Mouse (Mus musculus) small intestine, adult 2 months (tissue): ENCODE results near the gene Irf2bpl.

ENCODE experiments used
- CTCF ChIP-seq: fragments of 200-500 bp; IDR thresholded peaks from 2 replicates; pipeline ENCODE4 v1.5.1; 2012; ENCODE audit warnings: low read depth, mild to moderate bottlenecking, control low read depth, inconsistent platforms, low read length, moderate library complexity, mixed read lengths; ENCODE audit not compliant: insufficient replicate concordance, insufficient read length; ENCODE audit errors: extremely low read depth
- POLR2A ChIP-seq: fragments of 200-500 bp; IDR thresholded peaks from 2 replicates; pipeline ENCODE4 v1.6.1; 2012; ENCODE audit warnings: low read depth, mild to moderate bottlenecking, control low read depth, inconsistent platforms, low read length, moderate library complexity

GRCm38 (mm10) chr12:86876981-86877380 is 7.6 kb downstream of the Irf2bpl start:
- TF ChIP-seq CTCF = no peak
- TF ChIP-seq POLR2A = no peak
